Mouse (Mus musculus) ES-E14 (cell line): ENCODE results near the gene Ankrd12. TPM values are rescaled to one million over a fixed set of nuclear protein-coding genes. Genes with fewer than 3 reads are reported as not detected.

Experiments used
- DNase-seq: peaks from one replicate; pipeline ENCODE4 v3.0.0-alpha.2; 2013; ENCODE audit warnings: low read depth, low spot score
- H3K27ac ChIP-seq: 2 replicates; pipeline ENCODE4 v1.5.1; 2012; ENCODE audit warnings: low read depth, mild to moderate bottlenecking, low read length, moderate library complexity, mixed read lengths; ENCODE audit not compliant: poor library complexity, insufficient read depth, severe bottlenecking
- H3K36me3 ChIP-seq: 2 replicates; pipeline ENCODE4 v1.6.1; 2012; ENCODE audit warnings: mild to moderate bottlenecking, low read length, moderate library complexity, mixed read lengths; ENCODE audit not compliant: control insufficient read depth, poor library complexity, insufficient read depth, severe bottlenecking
- H3K4me1 ChIP-seq, 2 experiments: fragments of 150-350 bp in 1 of 2; sonication (generic) in 1 of 2; 2 replicates each; pipeline ENCODE4 v1.6.1; 2012; ENCODE audit warnings: low read length in 2 of 2, mild to moderate bottlenecking in 1 of 2, mixed read lengths in 1 of 2; ENCODE audit not compliant: control insufficient read depth in 2 of 2, insufficient read depth in 2 of 2, poor library complexity in 1 of 2
- H3K4me3 ChIP-seq, 2 experiments: fragments of 150-350 bp in 1 of 2; sonication (generic) in 1 of 2; 2 replicates each; pipeline ENCODE4 v1.5.1; 2012; ENCODE audit warnings: low read length in 2 of 2, low read depth in 1 of 2, mild to moderate bottlenecking in 1 of 2, mixed read lengths in 1 of 2; ENCODE audit not compliant: insufficient read depth in 1 of 2, poor library complexity in 1 of 2, severe bottlenecking in 1 of 2
- H3K9ac ChIP-seq: 2 replicates; pipeline ENCODE4 v1.6.1; 2012; ENCODE audit warnings: low read depth, mild to moderate bottlenecking, low read length, mixed read lengths; ENCODE audit not compliant: poor library complexity, insufficient read depth, severe bottlenecking
- H3K9me3 ChIP-seq: fragments of 150-350 bp; sonication (generic); 2 replicates; pipeline ENCODE4 v1.6.1; 2012; ENCODE audit warnings: low read depth, mild to moderate bottlenecking, low read length; ENCODE audit not compliant: control insufficient read depth, insufficient read depth
- CHD2 ChIP-seq: IDR thresholded peaks from 2 replicates; pipeline ENCODE4 v1.6.1; 2014; ENCODE audit warnings: mild to moderate bottlenecking, low read depth, low read length, inconsistent platforms
- HCFC1 ChIP-seq: IDR thresholded peaks from 2 replicates; pipeline ENCODE4 v1.6.1; 2012; ENCODE audit warnings: low read length, inconsistent platforms, borderline replicate concordance; ENCODE audit not compliant: insufficient read depth
- MAFK ChIP-seq: IDR thresholded peaks from 2 replicates; pipeline ENCODE4 v1.6.1; 2014; ENCODE audit warnings: mild to moderate bottlenecking, low read depth, low read length, inconsistent platforms; ENCODE audit not compliant: insufficient read depth
- ZC3H11A ChIP-seq: IDR thresholded peaks from 2 replicates; pipeline ENCODE4 v1.6.1; 2012; ENCODE audit warnings: low read depth, mild to moderate bottlenecking, inconsistent platforms, low read length, borderline replicate concordance
- ZNF384 ChIP-seq: IDR thresholded peaks from 2 replicates; pipeline ENCODE4 v1.6.1; 2012; ENCODE audit warnings: low read depth, low read length, inconsistent platforms
- in situ Hi-C, 2 experiments: fragments of 600-800 bp; cut with MboI; formaldehyde crosslinking; loops; one replicate each; pipeline ENCODE4 v1.15.1; 2025; ENCODE audit warnings: low sequenced_read_pairs in 2 of 2, inconsistent platforms in 1 of 2; ENCODE audit not compliant: unreplicated experiment in 2 of 2
- total RNA-seq: library from RNA; depleted of rRNA; stranded (reverse); fragments of 300-350 nt; gene quantifications from 2 replicates; pipeline ENCODE4 v1.2.3, GENCODE M21; 2012

Gene Ankrd12
- total RNA-seq, 1 experiment: 8.3 TPM

- no peak overlapping the region for H3K27ac ChIP-seq
- no peak overlapping the region for H3K4me3 ChIP-seq
- H3K9me3 ChIP-seq: no peaks in the 10 kb centered on the region
- H3K36me3 ChIP-seq: no peaks in the 10 kb centered on the region; the same call in none of the 2 replicates
- TF ChIP-seq MAFK (no peak), ZC3H11A (no peak), ZNF384 (no peak), HCFC1 (no peak), CHD2 (no peak)
- H3K9ac ChIP-seq: no peak overlapping the region
- in situ Hi-C loops: no loop called here
- peaks cover 0 to 2% of the 10 kb centered on the region in 2 experiments; a peak in 2 of 4 replicates for H3K4me1 ChIP-seq
- DNase-seq: no peak
Observed at GRCm38 (mm10) chr17:66091392-66091791, 14.5 kb upstream of the Ankrd12 start.

GRCm38 (mm10) chr17:66090251-66090650 lies 13.4 kb upstream of the Ankrd12 start:
- in situ Hi-C loops: no loop called here
- no peaks in the 10 kb centered on the region for H3K9me3 ChIP-seq
- H3K4me3 ChIP-seq: no peak overlapping the region
- DNase-seq: no peak
- H3K9ac ChIP-seq: no peak overlapping the region
- TF ChIP-seq ZNF384: no peak
- no peak for TF ChIP-seq HCFC1
- TF ChIP-seq ZC3H11A: no peak
- TF ChIP-seq MAFK: no peak
- TF ChIP-seq CHD2: no peak
- H3K36me3 ChIP-seq: no peaks in the 10 kb centered on the region; the same call in none of the 2 replicates
- no peak overlapping the region for H3K27ac ChIP-seq
- H3K4me1 ChIP-seq: peaks cover 0 to 2% of the 10 kb centered on the region in 2 experiments; a peak in 3 of 4 replicates

GRCm38 (mm10) chr17:66085038-66085437 lies 8.1 kb upstream of the Ankrd12 start:
- Histone ChIP-seq H3K36me3 (no peaks in the 10 kb centered on the region; the same call in none of the 2 replicates), H3K4me3 (no peak overlapping the region), H3K4me1 (no peaks in the 10 kb centered on the region; a peak in 1 of 4 replicates), H3K27ac (no peak overlapping the region), H3K9ac (no peak overlapping the region), H3K9me3 (no peaks in the 10 kb centered on the region)
- in situ Hi-C loops: no loop called here
- TF ChIP-seq MAFK (peak; percentile 66), ZC3H11A (no peak)
- DNase-seq: no peak

DNA sequence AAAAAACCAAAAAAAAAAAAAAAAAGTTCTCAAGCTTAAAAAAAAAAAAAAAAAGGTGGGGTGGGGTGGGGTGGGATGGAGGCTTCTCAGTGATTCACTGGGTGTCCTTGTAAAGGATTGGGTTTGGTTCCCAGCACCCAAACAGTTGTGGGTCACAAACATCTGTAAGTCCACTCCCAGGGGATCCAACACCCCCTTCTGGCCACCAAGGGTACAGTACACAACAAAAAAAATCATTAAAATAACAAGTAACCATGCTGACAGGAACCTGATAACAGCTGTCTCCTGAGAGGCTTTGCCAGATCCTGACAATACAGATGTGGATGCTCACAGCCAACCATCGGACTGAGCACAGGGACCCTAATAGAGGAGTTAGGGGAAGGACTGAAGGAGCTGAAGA lies 7.6 kb upstream of the Ankrd12 start:
- Histone ChIP-seq H3K4me3 (no peak overlapping the region), H3K4me1 (no peaks in the 10 kb centered on the region; a peak in 1 of 4 replicates), H3K27ac (no peak overlapping the region), H3K9me3 (no peaks in the 10 kb centered on the region), H3K36me3 (no peaks in the 10 kb centered on the region; the same call in none of the 2 replicates), H3K9ac (no peak overlapping the region)
- DNase-seq: no peak
- in situ Hi-C loops: no loop called here
- TF ChIP-seq ZNF384 (peak; percentile 82), CHD2 (no peak)

- Histone ChIP-seq H3K9me3 (no peaks in the 10 kb centered on the region), H3K9ac (peak overlapping the region; percentile 90), H3K4me3 (peak overlapping the region; percentile 89 to 97), H3K36me3 (no peaks in the 10 kb centered on the region; the same call in 1 of the 2 replicates), H3K27ac (peak overlapping the region; percentile 73), H3K4me1 (peaks cover 0 to 4% of the 10 kb centered on the region in 2 experiments; a peak in 2 of 4 replicates)
- TF ChIP-seq CHD2 (no peak), MAFK (no peak), ZC3H11A (no peak), HCFC1 (no peak), ZNF384 (no peak)
- DNase-seq: no peak
- in situ Hi-C loops: no loop called here
Observed at GRCm38 (mm10) chr17:66077437-66077850, 555 bp upstream of the Ankrd12 start.
